Mouse (Mus musculus) cerebellum, adult 11-12 months (tissue): ENCODE data around the gene Gzma.

Source experiments
- DNase-seq: peaks from one replicate; pipeline ENCODE4 v3.0.0; 2022

The Gzma gene

DNA sequence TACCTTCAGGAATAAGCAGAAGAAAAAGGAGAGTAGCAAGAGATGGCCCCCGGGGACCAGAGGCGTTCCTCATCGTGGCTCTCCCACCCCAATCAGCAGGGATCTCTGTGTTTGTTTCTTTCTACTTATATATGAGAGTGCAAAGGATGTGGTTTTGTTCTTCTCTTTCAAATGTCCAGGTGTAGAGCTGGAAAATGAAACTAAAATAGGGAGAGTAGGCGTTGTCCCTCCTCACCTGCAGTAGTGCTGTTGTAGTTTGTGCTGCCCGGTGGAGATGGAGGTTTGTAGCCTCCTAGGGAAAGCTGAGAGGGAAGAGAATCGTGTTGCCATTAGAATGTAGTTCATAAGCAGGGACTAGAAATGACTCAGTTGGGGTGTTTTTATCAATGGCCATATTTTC is at the start of gene Gzma:
Gene Gzma (minus strand): TSS at position 103 of the 400 bp plus-strand sequence.
- DNase-seq, result no peak

- DNase-seq, result no peak
These were observed 38.8 kb upstream of the Gzma start for GRCm38 (mm10) chr13:113139597-113139996.

GRCm38 (mm10) chr13:113129974-113130373 is 29.2 kb upstream of the Gzma start:
- no peak for DNase-seq

GRCm38 (mm10) chr13:113121326-113121725 is 20.5 kb upstream of the Gzma start:
- DNase-seq, result no peak

DNA sequence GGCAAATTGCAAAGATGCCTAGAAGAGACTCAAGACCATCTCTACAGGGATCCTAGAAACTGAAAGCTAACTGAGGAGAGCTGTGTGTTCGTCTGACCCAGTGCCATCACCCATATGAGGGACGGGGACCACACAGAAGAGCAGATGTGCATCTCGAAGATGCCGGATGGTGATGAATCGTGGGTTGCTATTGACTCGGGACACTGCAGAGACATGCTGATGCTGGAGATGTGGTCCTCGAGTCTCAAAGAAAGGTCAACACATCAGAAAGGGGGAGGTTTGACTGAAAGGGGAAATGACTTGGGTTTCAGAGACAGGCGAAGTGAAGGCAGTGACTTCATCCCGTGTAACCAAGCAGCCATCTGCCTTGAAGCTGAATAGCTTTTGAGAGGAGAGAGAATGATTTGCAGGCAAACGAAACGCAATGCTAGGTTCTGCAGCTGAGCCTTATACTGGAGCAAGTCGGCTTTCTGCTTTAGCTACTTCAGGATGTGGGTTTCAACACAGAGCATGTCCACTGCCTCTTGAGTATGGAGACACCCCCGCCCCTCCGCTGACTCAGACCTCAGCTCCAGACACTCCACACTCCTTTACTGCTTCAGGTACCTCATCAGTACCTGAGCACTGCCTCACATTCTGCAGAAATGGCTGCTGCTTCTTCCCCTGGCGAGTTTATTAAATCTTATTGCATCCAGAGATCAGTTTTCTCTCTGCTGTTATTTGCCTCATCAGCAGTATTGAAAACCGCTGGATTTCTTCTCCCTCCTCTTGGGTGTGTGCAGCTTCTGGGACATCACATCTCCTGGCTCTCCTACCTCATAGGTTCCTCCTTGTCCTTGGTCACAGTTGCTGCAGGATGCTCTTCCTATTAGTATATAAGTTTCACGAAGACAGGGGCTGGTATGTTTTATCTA is 19.8 kb upstream of the Gzma start:
- no peak for DNase-seq

GRCm38 (mm10) chr13:113118977-113119376 is 18.2 kb upstream of the Gzma start:
- no peak for DNase-seq

DNA sequence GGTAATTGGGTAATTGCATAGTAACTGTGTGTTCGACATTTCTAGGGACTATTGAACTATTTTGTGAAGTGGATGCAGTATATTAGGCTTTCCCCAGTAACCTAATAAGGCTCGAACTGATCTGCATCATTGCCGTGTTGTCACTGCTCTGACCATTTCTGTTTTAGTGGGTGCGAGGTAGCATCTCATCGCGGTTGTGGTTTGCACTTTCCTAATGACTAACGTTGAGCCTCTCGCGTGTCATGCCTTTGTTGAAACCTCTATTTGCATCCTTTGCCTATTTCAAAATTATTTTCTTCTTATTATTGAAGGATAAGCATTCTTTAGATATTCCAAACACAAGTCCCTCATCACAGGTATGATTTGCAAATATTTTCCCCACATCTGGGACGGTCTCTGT is 4.0 kb upstream of the Gzma start:
- DNase-seq, result no peak

DNA sequence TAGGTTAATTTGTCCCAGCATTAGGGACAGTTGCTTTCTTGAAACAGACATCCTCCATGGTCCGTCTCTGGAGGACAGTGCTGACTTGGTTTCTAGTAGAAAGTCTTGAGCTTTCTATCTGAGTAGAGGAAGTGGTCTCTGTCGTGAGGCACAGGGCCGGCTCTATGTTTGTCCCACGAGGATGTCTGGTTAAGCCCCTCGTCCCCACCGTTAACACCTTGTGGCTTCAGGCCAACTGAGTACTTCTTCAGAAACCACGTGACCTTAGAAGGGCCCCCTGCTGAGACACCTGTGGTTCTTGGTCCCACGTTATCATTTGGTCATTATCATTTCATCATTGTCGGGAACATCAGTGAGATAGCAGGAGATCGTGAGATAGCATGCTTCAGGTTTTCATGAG is 1.0 kb upstream of the Gzma start:
- DNase-seq, result no peak

DNA sequence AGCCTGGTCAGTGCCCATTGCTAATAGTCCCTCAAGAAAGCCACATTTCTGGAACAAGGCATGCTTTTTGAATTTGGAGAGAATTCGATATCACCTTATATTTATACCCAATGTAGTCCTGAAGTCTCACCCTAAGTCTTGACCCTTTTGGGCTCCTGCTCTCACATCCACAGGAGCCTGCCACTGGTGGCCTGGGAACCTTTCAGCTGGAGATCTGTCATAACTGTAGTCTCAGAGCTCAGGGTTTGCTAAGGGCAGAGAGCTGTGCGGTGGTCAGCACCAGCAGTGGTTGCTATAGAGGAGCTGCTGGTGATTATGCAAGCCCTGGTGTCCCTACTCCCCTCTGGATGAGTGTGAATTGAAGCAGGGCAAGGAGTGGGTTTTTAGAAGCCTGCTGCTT is 2.4 kb downstream of the Gzma start:
- no peak for DNase-seq

GRCm38 (mm10) chr13:113097011-113097410 is 3.8 kb downstream of the Gzma start:
- no peak for DNase-seq

DNA sequence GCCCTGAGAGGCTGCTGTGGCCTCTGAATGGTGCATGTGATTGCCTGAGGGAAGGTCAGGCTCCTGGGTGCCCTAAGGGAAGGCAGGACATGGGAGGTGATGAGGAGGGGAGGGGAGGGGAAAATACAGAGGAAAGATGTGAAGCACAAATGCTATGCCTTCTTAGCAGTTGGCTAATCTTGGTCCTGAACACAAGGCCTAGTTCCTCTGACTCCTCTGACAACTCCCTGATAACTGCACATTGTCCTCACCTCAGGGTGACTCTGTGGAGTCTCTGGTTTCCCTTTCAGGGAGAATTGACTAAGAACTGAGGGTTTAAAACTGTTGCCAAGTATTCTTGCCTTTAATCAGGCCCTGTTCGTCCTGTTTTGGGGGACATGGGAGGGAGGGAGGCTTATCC is 6.2 kb downstream of the Gzma start:
- no peak for DNase-seq

DNA sequence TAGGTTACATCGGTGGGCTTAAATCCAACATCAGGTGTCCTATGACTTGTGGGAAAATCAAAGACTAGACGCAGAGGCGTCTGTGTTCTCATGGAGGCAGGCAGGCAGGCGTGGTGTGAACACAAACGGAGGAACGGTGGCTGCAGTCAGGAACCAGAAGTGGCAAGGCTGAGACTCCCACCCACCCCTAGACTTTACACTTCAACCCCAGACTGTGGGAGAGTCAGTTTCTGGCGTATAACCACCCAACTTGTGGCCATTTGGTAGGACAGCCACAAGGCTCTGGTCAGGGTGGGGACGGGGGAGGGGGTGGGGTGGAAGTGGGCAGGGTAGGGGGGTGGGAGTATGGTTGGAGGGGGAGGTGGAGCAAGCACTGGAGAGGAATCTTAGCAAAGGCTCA is 10.3 kb downstream of the Gzma start:
- DNase-seq, result no peak

DNA sequence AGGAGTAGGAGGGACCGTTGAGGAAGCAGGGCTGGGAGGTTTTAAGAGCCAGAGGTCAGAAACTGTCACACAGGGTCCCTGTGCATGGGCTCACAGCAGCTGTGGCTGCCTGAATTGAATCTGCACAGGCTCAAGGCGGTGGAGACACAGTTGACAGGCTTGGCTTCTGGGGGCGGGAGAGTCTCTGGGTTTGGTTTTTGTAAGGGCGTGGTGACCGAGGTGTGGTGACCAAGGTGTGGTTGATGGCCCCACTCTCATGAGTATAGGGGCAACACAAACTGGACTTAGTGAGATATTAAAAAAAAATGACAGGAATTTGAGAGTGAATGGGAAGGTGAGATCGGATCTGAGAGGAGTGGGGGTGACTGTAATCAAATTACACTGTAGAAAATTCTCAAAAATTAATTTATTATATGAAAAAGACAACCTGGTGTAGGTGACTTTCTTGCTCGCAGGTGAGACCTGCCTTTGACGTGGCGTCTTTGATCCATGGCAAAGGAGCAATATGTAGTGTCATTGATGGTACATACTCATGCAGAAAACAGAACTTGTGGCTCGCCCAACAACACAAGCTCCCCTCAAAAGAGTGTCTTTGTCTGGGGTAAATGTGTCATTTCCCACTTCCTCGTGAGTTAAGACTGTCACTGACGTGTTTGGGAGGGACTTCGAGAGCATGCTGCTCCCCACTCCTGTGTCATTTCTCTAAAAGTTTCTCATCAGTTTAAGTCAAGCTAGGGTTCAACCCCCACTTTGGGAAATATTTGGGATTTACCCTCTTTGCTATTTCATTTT is 13.4 kb downstream of the Gzma start:
- no peak for DNase-seq

DNA sequence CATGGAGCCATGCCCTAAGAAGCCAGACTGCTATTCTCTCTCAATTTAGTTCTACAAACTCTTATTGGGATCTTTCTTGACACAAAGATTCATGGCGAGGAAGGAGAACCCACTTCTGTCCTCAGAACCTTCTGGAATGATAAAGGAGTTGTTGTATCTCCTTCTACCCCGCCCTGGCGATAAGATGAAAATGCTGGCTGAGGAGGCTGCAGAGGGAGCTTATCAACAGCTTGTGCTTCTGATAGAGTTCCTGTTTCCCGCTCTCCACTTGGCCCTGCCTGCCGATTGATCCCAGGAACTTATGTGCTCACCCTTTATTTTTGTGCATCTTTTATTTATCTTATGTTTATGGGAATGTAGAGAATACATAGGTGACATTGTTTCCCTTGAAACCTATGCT is 16.0 kb downstream of the Gzma start:
- DNase-seq, result no peak

DNA sequence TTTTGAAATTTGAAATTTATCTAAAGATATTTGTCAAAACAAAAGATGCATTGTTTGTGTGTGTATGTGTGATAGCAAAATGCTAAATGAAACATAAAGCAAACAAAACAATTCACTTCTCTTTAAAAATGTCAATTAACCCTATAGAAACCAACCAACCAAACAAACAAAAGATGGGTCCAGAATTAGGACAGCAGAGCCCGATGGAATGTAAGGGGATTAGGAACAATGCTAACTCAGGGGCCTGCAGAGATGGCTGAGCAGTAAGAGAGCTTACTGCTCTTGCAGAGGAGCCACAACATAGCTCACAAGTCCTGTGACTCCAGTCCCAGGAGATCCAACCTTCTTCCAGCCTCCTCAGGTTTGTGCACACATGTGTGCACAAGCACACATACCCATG is 18.7 kb downstream of the Gzma start:
- DNase-seq, result no peak

- DNase-seq, result no peak
These were observed 21.8 kb downstream of the Gzma start for GRCm38 (mm10) chr13:113079021-113079420.

DNA sequence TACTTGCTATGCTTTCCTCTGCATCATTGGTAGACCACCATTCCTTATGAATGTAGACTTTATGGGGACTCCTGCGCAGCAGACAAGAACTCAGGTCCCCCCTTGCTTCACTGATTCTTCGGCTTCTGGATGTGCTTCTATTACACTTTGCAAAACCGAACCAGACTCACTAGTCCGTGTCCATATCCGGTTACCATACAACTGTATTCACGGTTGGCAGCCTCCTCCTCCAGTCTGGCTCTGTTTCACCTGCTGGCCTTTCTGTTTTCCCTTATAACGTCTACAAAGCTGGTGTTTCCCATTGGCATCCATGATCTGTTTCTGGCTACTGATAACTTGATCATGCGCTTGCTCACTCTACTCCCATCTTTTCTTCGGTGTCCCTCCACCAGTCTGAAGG is 36.2 kb downstream of the Gzma start:
- no peak for DNase-seq

DNA sequence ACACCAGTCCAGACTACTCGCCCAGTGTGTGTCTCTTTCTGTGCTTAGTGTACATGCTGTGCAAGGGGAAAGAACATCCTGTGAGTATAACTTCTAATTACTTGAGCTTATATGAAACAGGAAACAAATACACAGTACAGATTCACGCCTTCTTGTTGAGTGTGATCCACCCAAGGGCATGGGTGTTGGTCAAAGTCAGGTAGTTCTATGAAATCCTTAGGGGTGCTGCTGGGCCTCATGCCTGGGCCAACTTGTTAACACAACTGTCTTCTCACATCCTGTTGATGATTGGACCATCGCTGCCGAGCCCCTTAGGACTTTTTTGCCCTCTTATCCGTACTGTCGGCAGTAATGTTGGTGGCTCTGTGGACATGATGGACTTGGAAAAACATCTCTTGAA is 39.0 kb downstream of the Gzma start:
- no peak for DNase-seq

GRCm38 (mm10) chr13:113055826-113056225 is 45.0 kb downstream of the Gzma start:
- DNase-seq, result no peak

- no peak for DNase-seq
These were observed 46.6 kb downstream of the Gzma start for GRCm38 (mm10) chr13:113054230-113054629.

GRCm38 (mm10) chr13:113047647-113048046 is 53.1 kb downstream of the Gzma start:
- no peak for DNase-seq

DNA sequence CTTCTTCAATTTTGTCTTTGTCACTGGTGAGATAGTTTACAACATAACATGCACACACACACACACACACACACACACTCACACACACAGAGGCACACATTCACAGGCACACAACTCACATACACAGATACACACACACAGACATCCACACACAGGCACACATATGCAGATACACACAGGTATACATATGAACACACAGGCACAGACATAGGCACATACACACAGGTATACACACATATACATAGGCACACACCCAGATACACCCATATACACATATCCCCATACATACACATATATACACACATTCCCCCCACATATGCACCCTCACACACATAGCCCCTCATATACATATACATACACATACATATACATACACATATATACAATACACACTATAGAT is 53.8 kb downstream of the Gzma start:
- DNase-seq, result no peak

DNA sequence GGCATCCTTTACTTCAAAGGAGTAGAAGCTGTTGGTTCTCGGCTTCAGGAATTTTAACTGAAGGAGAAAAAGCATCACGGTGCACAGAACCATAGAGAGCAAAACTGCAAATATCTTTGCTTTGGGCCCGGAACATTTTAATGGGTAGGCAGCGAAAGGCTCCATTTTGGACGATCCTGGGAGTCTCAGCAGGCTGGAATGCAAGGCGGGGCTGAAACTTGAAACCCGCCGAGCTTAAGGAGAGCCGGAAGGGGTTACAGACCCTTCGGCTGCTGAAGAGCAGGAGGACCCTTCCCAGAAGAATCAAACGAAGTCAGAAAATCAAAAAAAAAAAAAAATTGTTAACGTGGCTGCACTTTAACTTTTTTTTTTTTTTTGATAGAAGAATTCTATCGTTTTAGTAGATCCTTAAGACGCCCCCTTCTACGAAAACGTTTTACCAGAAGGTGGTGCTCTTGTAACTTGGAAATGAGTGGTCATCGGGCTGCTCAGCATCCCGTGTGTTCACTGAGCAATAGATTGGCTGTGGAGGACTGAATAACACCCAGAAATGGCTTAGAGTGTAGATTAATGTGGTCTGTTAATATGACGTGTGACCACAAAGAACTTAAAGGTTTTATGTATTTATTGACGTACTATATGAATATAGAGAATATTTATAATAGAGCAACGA is 54.4 kb downstream of the Gzma start, which contains the start of gene Gpx8:
Gene Gpx8 (minus strand): TSS at position 200 of the 673 bp plus-strand sequence.
- DNase-seq, result no peak
